Comparison of ENCODE assay signal across 23 mouse cellular contexts in genomic region chr5:113109651-113110050, GRCm38 (mm10). TPM values are rescaled to one million over a fixed set of nuclear protein-coding genes. Genes with fewer than 3 reads are reported as not detected.
A peak's percentile ranks its signal among the peaks of the same experiment; 100 is the strongest.
DNase-seq lines count a peak whose midpoint lies in the region; ATAC-seq and TF ChIP-seq lines count a peak whose summit lies in the region.
"Not testable (repeated sequence)": the region's sequence is repeated elsewhere in the genome, so short reads cannot be mapped to it uniquely, and the experiment has no call there.
"Had no signal": no experiment of that assay in that cellular context is flagged by ENCODE, and none has a peak within 500 bp of the region (broad histone marks: within the 10 kb centered on the region; RNA-seq: fewer than 3 reads in every experiment).

No protein-coding gene starts in this region.

- H3K4me2 ChIP-seq in heart, embryonic 12.5 days = not testable (repeated sequence)

- intact Hi-C loops in left cerebral cortex, adult 2 months (cut with DNase I) = not testable (repeated sequence)

- H3K9me3 ChIP-seq in heart, embryonic 12.5 days (replicated peaks) = not testable (repeated sequence)

- H3K4me3 ChIP-seq in bone marrow, adult 2 months (replicated peaks; ENCODE audit: control insufficient read depth, low read depth, low read length); cortical plate, adult 2 months (ENCODE audit: insufficient read depth, low read length); heart, embryonic 12.5 days; kidney, adult 2 months (ENCODE audit: insufficient read depth, low read depth, low read length); left cerebral cortex, adult 2 months: not testable (repeated sequence)

- not testable (repeated sequence) for ATAC-seq in heart, embryonic 12.5 days (ENCODE audit: insufficient number of reproducible peaks, low FRiP score)

- H3K27me3 ChIP-seq in heart, embryonic 12.5 days (replicated peaks); kidney, adult 2 months (replicated peaks; ENCODE audit: control insufficient read depth, insufficient read depth, low read length); splenic B cell, adult 2 months (ENCODE audit: control insufficient read depth, insufficient read depth, low read length, poor library complexity, severe bottlenecking): not testable (repeated sequence)

- H3K27ac ChIP-seq in bone marrow, adult 2 months (ENCODE audit: control insufficient read depth, insufficient read depth, low read depth, low read length, poor library complexity); cortical plate, adult 2 months (ENCODE audit: insufficient read depth, low read length); kidney, adult 2 months (ENCODE audit: insufficient read depth, low read depth, low read length); left cerebral cortex, adult 2 months: not testable (repeated sequence)
- H3K27ac ChIP-seq in heart, embryonic 12.5 days (ENCODE audit: poor library complexity, severe bottlenecking) = peak overlapping the region; percentile 89; the same call in 1 of the 2 replicates

- 0 out of 2 replicates have a peak, but pooled peaks have one; percentile 16 for TF ChIP-seq CTCF in bone marrow, adult 2 months (IDR thresholded peaks at IDR 0.05; ENCODE audit: control insufficient read depth, insufficient read depth, low read length)
- TF ChIP-seq CTCF in cortical plate, adult 2 months (IDR thresholded peaks at IDR 0.05; ENCODE audit: extremely low read depth, insufficient read depth, low read length) = peak; percentile 28; the same call in 1 of the 2 replicates
- peak; percentile 33; the same call in 1 of the 2 replicates for TF ChIP-seq CTCF in kidney, adult 2 months (conservative IDR thresholded peaks at IDR 0.05; ENCODE audit: insufficient read depth, insufficient read length, low read depth, low read length)
- TF ChIP-seq CTCF in left cerebral cortex, adult 2 months (IDR thresholded peaks at IDR 0.05) = peak; percentile 65

- TF ChIP-seq POLR2A in bone marrow, adult 2 months (IDR thresholded peaks at IDR 0.05; ENCODE audit: borderline replicate concordance, control insufficient read depth, low read depth, low read length); cortical plate, adult 2 months (IDR thresholded peaks at IDR 0.05; ENCODE audit: extremely low read depth, insufficient read depth, low read length); kidney, adult 2 months (IDR thresholded peaks at IDR 0.05; ENCODE audit: low read depth, low read length): not testable (repeated sequence)

- not testable (repeated sequence) for H3K9ac ChIP-seq in heart, embryonic 12.5 days

- peak; percentile 62 for DNase-seq in CD4-positive, CD25-positive, alpha-beta regulatory T cell, adult 2 months (ENCODE audit: low read depth, low spot score)
- peak; percentile 45 for DNase-seq in kidney, adult 2 months
- not testable (repeated sequence) for DNase-seq in left cerebral cortex, adult 2 months (ENCODE audit: extremely low spot score in 1 of 2, low spot score in 2 of 2)
- DNase-seq in lung, postnatal 10 days = peak; percentile 58
- DNase-seq in splenic B cell, adult 2 months (ENCODE audit: low read depth, low spot score) = peak; percentile 63

- 81% methylated on average over 2 of the region's 2 CpGs for WGBS in bone marrow, adult 2 months
- 79% methylated on average over 2 of the region's 2 CpGs for WGBS in heart, embryonic 12.5 days
- WGBS in kidney, adult 2 months = 94% methylated on average over 2 of the region's 2 CpGs

- H3K4me1 ChIP-seq in bone marrow, adult 2 months (ENCODE audit: control insufficient read depth, insufficient read depth, low read length) = peaks cover 10% of the 10 kb centered on the region
- H3K4me1 ChIP-seq in cortical plate, adult 2 months (ENCODE audit: control insufficient read depth, insufficient read depth, low read length) = peaks cover 21% of the 10 kb centered on the region
- peaks cover 76% of the 10 kb centered on the region for H3K4me1 ChIP-seq in heart, embryonic 12.5 days (replicated peaks)
- H3K4me1 ChIP-seq in kidney, adult 2 months (ENCODE audit: control insufficient read depth, insufficient read depth, low read length) = not testable (repeated sequence)

- H3K36me3 ChIP-seq in heart, embryonic 12.5 days; kidney, adult 2 months (ENCODE audit: control insufficient read depth, insufficient read depth, low read length); splenic B cell, adult 2 months (ENCODE audit: control insufficient read depth, insufficient read depth, low read length, poor library complexity, severe bottlenecking): not testable (repeated sequence)

RNA-seq across cellular contexts. Expression of gene Crybb3, which starts 28.3 kb away (rescaled TPM):
- not detected in 2 replicates for polyA plus RNA-seq in bone marrow, adult 2 months (2011; ENCODE audit: insufficient read depth, insufficient read length, low replicate concordance, missing spikeins)
- polyA plus RNA-seq in cortical plate, adult 2 months (2012; rRNA removed) = 4.6 and 5.7 TPM in 2 replicates
- 1.4 and 1.5 TPM in 2 replicates for polyA plus RNA-seq in heart, embryonic 12.5 days (2016; fragmentation: Nextera tagmentation; extraction: Ambion mirVana)
- 1.5 and 2.8 TPM in 2 replicates for polyA plus RNA-seq in kidney, adult 2 months (2012; rRNA removed)
- 1 to 10 TPM; 1.3 to 1.7 TPM for total RNA-seq in left cerebral cortex, adult 2 months (2021)
- total RNA-seq: MEL; monocyte, adult 5-6 weeks had no signal
- polyA plus RNA-seq: liver, embryonic 15.5 days had no signal

RNA-seq across cellular contexts. Expression of gene Crybb2, which starts 39.7 kb away (rescaled TPM):
- not detected in 2 replicates for polyA plus RNA-seq in bone marrow, adult 2 months (2011; ENCODE audit: insufficient read depth, insufficient read length, low replicate concordance, missing spikeins)
- polyA plus RNA-seq in cortical plate, adult 2 months (2012; rRNA removed) = not detected in 2 replicates
- polyA plus RNA-seq in heart, embryonic 12.5 days (2016; fragmentation: Nextera tagmentation; extraction: Ambion mirVana) = not detected in 2 replicates
- polyA plus RNA-seq in kidney, adult 2 months (2012; rRNA removed) = not detected in 2 replicates
- not detected for total RNA-seq in left cerebral cortex, adult 2 months (2021)
- total RNA-seq: adrenal gland, postnatal 4 days; layer of hippocampus, postnatal 25 days; left cerebral cortex, postnatal 14 days; MEL; monocyte, adult 5-6 weeks had no signal
- polyA plus RNA-seq: embryonic facial prominence, embryonic 15.5 days; forebrain, embryonic 16.5 days; gonadal fat pad, adult 2 months; heart, embryonic 15.5 days; hindbrain, embryonic 10.5 days; limb, embryonic 13.5 days; liver, embryonic 15.5 days; midbrain, embryonic 11.5 days; neural tube, embryonic 12.5 days; testis, adult 2 months had no signal
